Mouse (Mus musculus): ENCODE results near the gene Tpk1. TPM values are rescaled to one million over a fixed set of nuclear protein-coding genes. Genes with fewer than 3 reads are reported as not detected.

Gene Tpk1
- polyA plus RNA-seq, 1 experiment: 0.03 TPM

- no peaks in the 10 kb centered on the region for H3K27me3 ChIP-seq (ENCODE audit: control insufficient read depth)
- no peaks in the 10 kb centered on the region for H3K4me1 ChIP-seq (ENCODE audit: control insufficient read depth)
- H3K4me3 ChIP-seq (replicated peaks): no peak overlapping the region
- H3K36me3 ChIP-seq (ENCODE audit: control insufficient read depth): no peaks in the 10 kb centered on the region
- H3K9me3 ChIP-seq (ENCODE audit: control insufficient read depth, low read length): no peaks in the 10 kb centered on the region
- TF ChIP-seq GATA1 (IDR thresholded peaks at IDR 0.05; ENCODE audit: low read length) (no peak), TAL1 (IDR thresholded peaks at IDR 0.05; ENCODE audit: low read length) (no peak)
These were observed 269.7 kb downstream of the Tpk1 start for GRCm38 (mm10) chr6:43396426-43396825.

- H3K36me3 ChIP-seq (ENCODE audit: control insufficient read depth): no peaks in the 10 kb centered on the region
- H3K27me3 ChIP-seq (ENCODE audit: control insufficient read depth): no peaks in the 10 kb centered on the region
- no peak overlapping the region for H3K4me3 ChIP-seq (replicated peaks)
- no peaks in the 10 kb centered on the region for H3K4me1 ChIP-seq (ENCODE audit: control insufficient read depth)
- TF ChIP-seq GATA1 (IDR thresholded peaks at IDR 0.05; ENCODE audit: low read length) (no peak), TAL1 (IDR thresholded peaks at IDR 0.05; ENCODE audit: low read length) (no peak)
- no peaks in the 10 kb centered on the region for H3K9me3 ChIP-seq (ENCODE audit: control insufficient read depth, low read length)
These were observed 270.5 kb downstream of the Tpk1 start for GRCm38 (mm10) chr6:43395538-43395937.

- no peaks in the 10 kb centered on the region for H3K36me3 ChIP-seq (ENCODE audit: control insufficient read depth)
- H3K4me1 ChIP-seq (ENCODE audit: control insufficient read depth): no peaks in the 10 kb centered on the region
- H3K9me3 ChIP-seq (ENCODE audit: control insufficient read depth, low read length): no peaks in the 10 kb centered on the region
- TF ChIP-seq GATA1 (IDR thresholded peaks at IDR 0.05; ENCODE audit: low read length): no peak
- no peak for TF ChIP-seq TAL1 (IDR thresholded peaks at IDR 0.05; ENCODE audit: low read length)
- H3K4me3 ChIP-seq (replicated peaks): no peak overlapping the region
- H3K27me3 ChIP-seq (ENCODE audit: control insufficient read depth): no peaks in the 10 kb centered on the region
These were observed 274.7 kb downstream of the Tpk1 start for GRCm38 (mm10) chr6:43391358-43391757.

- no peaks in the 10 kb centered on the region for H3K27me3 ChIP-seq (ENCODE audit: control insufficient read depth)
- no peak for TF ChIP-seq GATA1 (IDR thresholded peaks at IDR 0.05; ENCODE audit: low read length)
- no peak for TF ChIP-seq TAL1 (IDR thresholded peaks at IDR 0.05; ENCODE audit: low read length)
- no peaks in the 10 kb centered on the region for H3K4me1 ChIP-seq (ENCODE audit: control insufficient read depth)
- no peak overlapping the region for H3K4me3 ChIP-seq (replicated peaks)
- H3K36me3 ChIP-seq (ENCODE audit: control insufficient read depth): no peaks in the 10 kb centered on the region
- no peaks in the 10 kb centered on the region for H3K9me3 ChIP-seq (ENCODE audit: control insufficient read depth, low read length)
These were observed 278.8 kb downstream of the Tpk1 start for GRCm38 (mm10) chr6:43387273-43387672.

- no peaks in the 10 kb centered on the region for H3K9me3 ChIP-seq (ENCODE audit: control insufficient read depth, low read length)
- no peaks in the 10 kb centered on the region for H3K4me1 ChIP-seq (ENCODE audit: control insufficient read depth)
- no peak overlapping the region for H3K4me3 ChIP-seq (replicated peaks)
- no peaks in the 10 kb centered on the region for H3K27me3 ChIP-seq (ENCODE audit: control insufficient read depth)
- no peaks in the 10 kb centered on the region for H3K36me3 ChIP-seq (ENCODE audit: control insufficient read depth)
- no peak for TF ChIP-seq TAL1 (IDR thresholded peaks at IDR 0.05; ENCODE audit: low read length)
- TF ChIP-seq GATA1 (IDR thresholded peaks at IDR 0.05; ENCODE audit: low read length): no peak
These were observed 281.2 kb downstream of the Tpk1 start for GRCm38 (mm10) chr6:43384841-43385240.

- no peaks in the 10 kb centered on the region for H3K9me3 ChIP-seq (ENCODE audit: control insufficient read depth, low read length)
- no peaks in the 10 kb centered on the region for H3K36me3 ChIP-seq (ENCODE audit: control insufficient read depth)
- no peak overlapping the region for H3K4me3 ChIP-seq (replicated peaks)
- TF ChIP-seq TAL1 (IDR thresholded peaks at IDR 0.05; ENCODE audit: low read length) (no peak), GATA1 (IDR thresholded peaks at IDR 0.05; ENCODE audit: low read length) (no peak)
- no peaks in the 10 kb centered on the region for H3K27me3 ChIP-seq (ENCODE audit: control insufficient read depth)
- H3K4me1 ChIP-seq (ENCODE audit: control insufficient read depth): no peaks in the 10 kb centered on the region
These were observed 281.8 kb downstream of the Tpk1 start for GRCm38 (mm10) chr6:43384304-43384703.

GRCm38 (mm10) chr6:43382750-43383149 is 283.3 kb downstream of the Tpk1 start:
- H3K27me3 ChIP-seq (ENCODE audit: control insufficient read depth): no peaks in the 10 kb centered on the region
- TF ChIP-seq GATA1 (IDR thresholded peaks at IDR 0.05; ENCODE audit: low read length) (no peak), TAL1 (IDR thresholded peaks at IDR 0.05; ENCODE audit: low read length) (no peak)
- no peaks in the 10 kb centered on the region for H3K4me1 ChIP-seq (ENCODE audit: control insufficient read depth)
- H3K36me3 ChIP-seq (ENCODE audit: control insufficient read depth): no peaks in the 10 kb centered on the region
- H3K9me3 ChIP-seq (ENCODE audit: control insufficient read depth, low read length): no peaks in the 10 kb centered on the region
- H3K4me3 ChIP-seq (replicated peaks): no peak overlapping the region

- Histone ChIP-seq H3K27me3 (ENCODE audit: control insufficient read depth) (no peaks in the 10 kb centered on the region), H3K36me3 (ENCODE audit: control insufficient read depth) (no peaks in the 10 kb centered on the region), H3K4me1 (ENCODE audit: control insufficient read depth) (no peaks in the 10 kb centered on the region), H3K4me3 (replicated peaks) (no peak overlapping the region), H3K9me3 (ENCODE audit: control insufficient read depth, low read length) (no peaks in the 10 kb centered on the region)
- TF ChIP-seq TAL1 (IDR thresholded peaks at IDR 0.05; ENCODE audit: low read length) (no peak), GATA1 (IDR thresholded peaks at IDR 0.05; ENCODE audit: low read length) (no peak)
These were observed 283.8 kb downstream of the Tpk1 start for GRCm38 (mm10) chr6:43382284-43382683.

- H3K36me3 ChIP-seq (ENCODE audit: control insufficient read depth): no peaks in the 10 kb centered on the region
- no peaks in the 10 kb centered on the region for H3K4me1 ChIP-seq (ENCODE audit: control insufficient read depth)
- no peak overlapping the region for H3K4me3 ChIP-seq (replicated peaks)
- H3K27me3 ChIP-seq (ENCODE audit: control insufficient read depth): no peaks in the 10 kb centered on the region
- no peak for TF ChIP-seq TAL1 (IDR thresholded peaks at IDR 0.05; ENCODE audit: low read length)
- TF ChIP-seq GATA1 (IDR thresholded peaks at IDR 0.05; ENCODE audit: low read length): no peak
- H3K9me3 ChIP-seq (ENCODE audit: control insufficient read depth, low read length): no peaks in the 10 kb centered on the region
These were observed 292.9 kb downstream of the Tpk1 start for GRCm38 (mm10) chr6:43373206-43373605.

- Histone ChIP-seq H3K9me3 (ENCODE audit: control insufficient read depth, low read length) (no peaks in the 10 kb centered on the region), H3K36me3 (ENCODE audit: control insufficient read depth) (no peaks in the 10 kb centered on the region), H3K27me3 (ENCODE audit: control insufficient read depth) (no peaks in the 10 kb centered on the region), H3K4me1 (ENCODE audit: control insufficient read depth) (no peaks in the 10 kb centered on the region), H3K4me3 (replicated peaks) (no peak overlapping the region)
- TF ChIP-seq GATA1 (IDR thresholded peaks at IDR 0.05; ENCODE audit: low read length): no peak
- no peak for TF ChIP-seq TAL1 (IDR thresholded peaks at IDR 0.05; ENCODE audit: low read length)
These were observed 298.6 kb downstream of the Tpk1 start for GRCm38 (mm10) chr6:43367434-43367945.

All from erythroblast, embryonic 14.5 days (primary cell).